Mouse (Mus musculus) forebrain, embryonic 13.5 days (tissue): ENCODE measurements at regions not wholly inside any gene's neighbourhood (a gene's known extent, or its start where the extent isn't known, plus 50 kb on each side); places are given as distances from the start of the nearest gene placed in this dataset.

ENCODE experiments used
- ATAC-seq: fragments of 200-750 bp; cut with Nextera tagmentation; 2 replicates; pipeline ENCODE4 v1.8.0; 2017
- H3K27ac ChIP-seq: fragments of 300-500 bp; sonication (generic); 2 replicates; pipeline ENCODE4 v1.5.1; 2015; ENCODE audit warnings: inconsistent platforms, mild to moderate bottlenecking, moderate library complexity
- H3K27me3 ChIP-seq: fragments of 300-500 bp; sonication (generic); 2 replicates; pipeline ENCODE4 v1.6.1; 2015; ENCODE audit warnings: mild to moderate bottlenecking, inconsistent platforms
- H3K36me3 ChIP-seq: fragments of 300-500 bp; sonication (generic); 2 replicates; pipeline ENCODE4 v1.6.1; 2015; ENCODE audit warnings: mild to moderate bottlenecking, inconsistent platforms; ENCODE audit not compliant: poor library complexity, severe bottlenecking
- H3K4me1 ChIP-seq: fragments of 300-500 bp; sonication (generic); 2 replicates; pipeline ENCODE4 v1.6.1; 2015; ENCODE audit warnings: inconsistent platforms
- H3K4me2 ChIP-seq: fragments of 300-500 bp; sonication (generic); 2 replicates; pipeline ENCODE4 v1.6.1; 2015; ENCODE audit warnings: inconsistent platforms, mild to moderate bottlenecking, moderate library complexity
- H3K4me3 ChIP-seq: fragments of 300-500 bp; sonication (generic); 2 replicates; pipeline ENCODE4 v1.5.1; 2015; ENCODE audit warnings: mild to moderate bottlenecking, inconsistent platforms
- H3K9ac ChIP-seq: fragments of 300-500 bp; sonication (generic); 2 replicates; pipeline ENCODE4 v1.6.1; 2015; ENCODE audit warnings: mild to moderate bottlenecking, inconsistent platforms
- H3K9me3 ChIP-seq: fragments of 300-500 bp; sonication (generic); replicated peaks from 2 replicates; pipeline ENCODE4 v1.6.1; 2016; ENCODE audit warnings: inconsistent platforms
- WGBS: fragments of 180-500 bp; shearing (Covaris S2); methylation state at CpG from one replicate; pipeline ENCODE4 v1.1.7; 2015; 5-methylcytosine and 5-hydroxymethylcytosine counted together

DNA sequence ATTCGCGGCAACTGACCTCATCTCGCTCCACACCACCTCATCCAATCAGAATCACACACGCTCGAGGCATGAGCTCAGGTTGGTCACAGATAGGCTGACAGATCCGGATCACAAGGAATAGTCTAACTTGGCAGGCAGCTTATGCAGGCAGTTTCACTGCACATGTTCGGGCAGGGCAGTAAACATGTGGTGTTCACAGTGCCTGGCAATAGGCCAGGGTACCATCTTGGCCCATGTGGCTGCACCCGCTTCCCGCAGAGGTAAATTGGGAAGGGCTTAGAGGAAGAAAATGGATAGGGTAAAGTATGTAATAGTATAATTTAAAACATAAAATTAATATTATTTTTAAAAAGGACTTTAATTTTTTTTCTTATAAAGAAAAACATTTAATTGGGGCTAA is 372.4 kb downstream of the Pabpc4l start:
- peak; percentile 50; the same call in 1 of the 2 replicates for ATAC-seq
- H3K9me3 ChIP-seq = no peaks in the 10 kb centered on the region
- H3K9ac ChIP-seq = no peak overlapping the region
- H3K4me3 ChIP-seq = no peak overlapping the region
- H3K27me3 ChIP-seq = no peaks in the 10 kb centered on the region
- no peaks in the 10 kb centered on the region for H3K36me3 ChIP-seq
- 85% methylated on average over 9 of the region's 9 CpGs for WGBS
- H3K27ac ChIP-seq = no peak overlapping the region
- H3K4me2 ChIP-seq = no peak overlapping the region
- H3K4me1 ChIP-seq = no peaks in the 10 kb centered on the region

DNA sequence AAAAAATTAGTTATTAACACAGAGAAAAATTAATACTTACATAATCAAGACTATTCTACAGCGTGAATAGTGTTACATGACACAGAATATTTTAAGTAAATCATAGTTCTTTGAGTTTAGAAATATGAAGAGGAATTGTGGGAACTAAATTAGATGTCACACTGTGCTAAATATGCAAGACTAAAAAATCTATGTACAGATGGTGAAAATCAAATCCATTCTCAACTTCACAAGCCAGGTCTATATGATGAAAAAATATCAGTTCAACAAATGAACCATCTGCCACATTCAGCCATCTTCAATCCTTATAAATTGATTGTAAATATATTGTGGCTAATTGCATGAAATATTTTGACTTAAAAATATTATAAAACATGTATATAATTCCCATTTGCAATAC is 393.2 kb downstream of the Pabpc4l start:
- H3K4me3 ChIP-seq = no peak overlapping the region
- 58% methylated on average over 1 of the region's 1 CpGs for WGBS
- no peaks in the 10 kb centered on the region for H3K4me1 ChIP-seq
- H3K9me3 ChIP-seq = no peaks in the 10 kb centered on the region
- ATAC-seq = peak; percentile 43; the same call in 1 of the 2 replicates
- H3K36me3 ChIP-seq = no peaks in the 10 kb centered on the region
- no peak overlapping the region for H3K4me2 ChIP-seq
- no peaks in the 10 kb centered on the region for H3K27me3 ChIP-seq
- no peak overlapping the region for H3K27ac ChIP-seq
- no peak overlapping the region for H3K9ac ChIP-seq

DNA sequence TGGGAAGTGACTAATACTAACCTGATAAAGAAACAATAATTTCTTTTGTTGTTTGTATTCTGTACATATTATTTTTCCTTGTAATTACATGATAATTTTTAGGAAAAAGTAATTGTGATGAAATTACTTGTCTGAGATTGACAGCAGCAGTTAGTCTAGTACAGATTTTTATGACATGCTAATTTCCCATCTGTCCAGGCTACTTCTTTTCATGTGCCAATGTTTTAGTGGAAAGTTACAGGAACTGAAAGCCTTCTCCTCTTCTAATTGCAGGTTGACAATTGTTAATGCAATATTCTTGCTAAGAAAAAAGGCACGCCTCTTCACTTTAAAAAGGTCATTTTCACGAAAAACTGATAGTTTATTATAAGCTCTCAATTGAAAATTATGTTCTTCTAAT is 414.0 kb downstream of the Pabpc4l start:
- no peak for ATAC-seq
- no peak overlapping the region for H3K4me2 ChIP-seq
- no peaks in the 10 kb centered on the region for H3K4me1 ChIP-seq
- H3K27me3 ChIP-seq = no peaks in the 10 kb centered on the region
- H3K9ac ChIP-seq = no peak overlapping the region
- no peak overlapping the region for H3K27ac ChIP-seq
- no peaks in the 10 kb centered on the region for H3K9me3 ChIP-seq
- H3K4me3 ChIP-seq = no peak overlapping the region
- 73% methylated on average over 2 of the region's 2 CpGs for WGBS
- H3K36me3 ChIP-seq = no peaks in the 10 kb centered on the region
